In the genomic region with DNA sequence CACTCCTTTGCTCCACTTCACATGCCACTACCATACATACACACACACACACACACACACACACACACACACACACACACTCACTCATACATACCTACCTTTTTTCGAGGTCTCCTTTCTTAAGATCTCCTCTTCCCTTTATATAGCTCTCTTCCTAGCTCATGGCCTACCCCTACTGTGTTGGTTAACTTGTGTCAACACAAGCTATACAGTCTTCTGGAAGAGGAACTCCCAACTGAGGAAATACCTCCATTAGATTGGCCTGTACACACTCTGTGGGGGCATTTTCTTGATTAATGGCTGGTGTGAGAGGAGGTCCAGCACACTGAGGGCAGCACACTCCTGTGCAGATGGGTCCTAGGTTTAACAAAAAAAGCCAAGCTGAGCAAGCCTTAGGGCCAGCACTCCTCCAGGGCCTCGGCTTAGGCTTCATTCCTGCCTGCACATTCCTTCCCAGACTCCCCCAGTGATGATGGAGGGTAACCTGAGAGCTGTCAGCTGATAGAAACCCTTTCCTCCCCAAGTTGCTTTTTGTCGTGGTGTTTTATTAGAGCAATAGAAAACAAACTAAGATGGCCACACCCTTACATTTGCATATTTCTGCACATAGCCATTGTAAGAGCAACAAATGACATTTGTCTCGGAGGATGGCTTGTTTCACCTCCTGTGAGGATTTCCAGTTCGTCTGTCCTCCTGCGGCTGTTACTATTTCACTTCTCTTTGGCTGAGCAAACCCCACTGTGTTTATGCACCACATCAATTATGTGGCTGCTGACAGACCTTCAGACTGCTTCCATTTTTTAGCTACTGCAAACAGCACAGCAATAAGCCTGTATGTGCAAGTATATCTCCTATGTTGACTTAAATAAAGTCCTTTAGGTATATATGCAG, we compare ENCODE assay signal across 17 mouse cellular contexts. TPM values are rescaled to one million over a fixed set of nuclear protein-coding genes. Genes with fewer than 3 reads are reported as not detected.
DNase-seq lines count a peak whose midpoint lies in the region; ATAC-seq and TF ChIP-seq lines count a peak whose summit lies in the region.
"Had no signal": no experiment of that assay in that cellular context is flagged by ENCODE, and none has a peak within 500 bp of the region (broad histone marks: within the 10 kb centered on the region; RNA-seq: fewer than 3 reads in every experiment).

No protein-coding gene starts in this region.

- intact Hi-C loops in left cerebral cortex, adult 2 months (cut with DNase I), result loop anchor here (2.0 kb wide), 2 partner anchors 25 to 49 kb away; no protein-coding TSS in a partner anchor
- intact Hi-C loops in left cerebral cortex, postnatal 4 days (cut with DNase I), result no loop called here

- H3K4me3 ChIP-seq in left cerebral cortex, adult 2 months, result no peak overlapping the region
- H3K4me3 ChIP-seq: heart, embryonic 15.5 days; limb, embryonic 13.5 days; liver, embryonic 15.5 days; midbrain, embryonic 10.5 days had no signal

- no peak for TF ChIP-seq CTCF in left cerebral cortex, adult 2 months (IDR thresholded peaks at IDR 0.05)

- peak; percentile 38 to 61 for DNase-seq in cerebellum, postnatal 25 days
- DNase-seq in cerebellum, adult 9-10 months, result no peak
- DNase-seq in left cerebral cortex, adult 2 months (ENCODE audit: extremely low spot score in 1 of 2, low spot score in 2 of 2), result no peak
- DNase-seq in left cerebral cortex, postnatal 4 days, result no peak
- peak; percentile 32 for DNase-seq in embryo, embryonic 11 days
- no peak for DNase-seq in urinary bladder, adult 18-20 months (ENCODE audit: low spot score in 2 of 2)
- DNase-seq: adrenal gland, postnatal 25 days; lung, postnatal 10 days; thymus, postnatal 36 days had no signal

- H3K27ac ChIP-seq in left cerebral cortex, adult 2 months, result 0 out of 2 replicates have a peak overlapping the region, but pooled peaks have one; percentile 4
- H3K27ac ChIP-seq: heart, embryonic 15.5 days; limb, embryonic 13.5 days; liver, embryonic 15.5 days; midbrain, embryonic 10.5 days had no signal

- ATAC-seq in megakaryocyte progenitor cell, adult 5-6 weeks (replicated peaks; ENCODE audit: poor library complexity), result peak; percentile 54
- ATAC-seq in frontal cortex, adult (ENCODE audit: low TSS enrichment), result no peak
- ATAC-seq: forebrain, embryonic 14.5 days; inflammation-experienced regulatory T-cells, adult 6 months had no signal

RNA-seq across cellular contexts. Expression of gene Btbd9, which starts 50.6 kb away (rescaled TPM):
- total RNA-seq in left cerebral cortex, adult 2 months (2021), result 100 to 1,000 TPM; 102 to 104 TPM
- 100 to 1,000 TPM; 110 to 126 TPM for total RNA-seq in left cerebral cortex, postnatal 4 days (2021)
- 20.1 and 25.4 TPM in 2 replicates for total RNA-seq in megakaryocyte progenitor cell, adult 5-6 weeks (2015)
- 17.2 and 22.9 TPM in 2 replicates for total RNA-seq in megakaryocyte progenitor cell, adult 5-6 weeks (2017)

Comparison
In these comparisons a context has a peak if more than half of its experiments do, and no peak if none do; other contexts are left out.
1. DNase-seq: peak in cerebellum, postnatal 25 days (2 of 2) and embryo, embryonic 11 days (single experiment); none in cerebellum, adult 9-10 months (single experiment), left cerebral cortex, adult 2 months (0 of 2), left cerebral cortex, postnatal 4 days (single experiment) and urinary bladder, adult 18-20 months (0 of 2).